Comparison of ENCODE assay signal across 22 mouse cellular contexts in genomic region chr1:165677558-165677957, GRCm38 (mm10). TPM values are rescaled to one million over a fixed set of nuclear protein-coding genes. Genes with fewer than 3 reads are reported as not detected.
DNase-seq lines count a peak whose midpoint lies in the region; ATAC-seq and TF ChIP-seq lines count a peak whose summit lies in the region.
"Had no signal": no experiment of that assay in that cellular context is flagged by ENCODE, and none has a peak within 500 bp of the region (broad histone marks: within the 10 kb centered on the region; RNA-seq: fewer than 3 reads in every experiment).

No protein-coding gene starts in this region.

- DNase-seq in heart, adult 11 months: peak; percentile 96
- no peak for DNase-seq in heart, adult 9 months (ENCODE audit: low spot score in 2 of 2)
- DNase-seq in brain, embryonic 14.5 days (ENCODE audit: low read depth): peak; percentile 35
- peak; percentile 68 to 74 for DNase-seq in gastrocnemius, adult 8-10 months (ENCODE audit: low spot score in 2 of 2)
- DNase-seq in retina, embryonic 14.5 days (ENCODE audit: low spot score): no peak
- no peak for DNase-seq in thymus, postnatal 14 days
- DNase-seq: adrenal gland, postnatal 36 days; cerebellum, adult 8-10 months; forebrain, postnatal 0 days; kidney, adult 9 months; kidney, postnatal 36 days; liver, embryonic 13.5 days; lung, embryonic 14.5 days; lung, postnatal 36 days; right cerebral cortex, postnatal 4 days; thymus, postnatal 4 days had no signal

- no peak for TF ChIP-seq POLR2A in brain, embryonic 14.5 days (IDR thresholded peaks at IDR 0.05; ENCODE audit: borderline replicate concordance, extremely low read depth, insufficient read depth, insufficient read length, poor library complexity, severe bottlenecking)

- no peak overlapping the region for H3K4me3 ChIP-seq in heart, embryonic 14.5 days (ENCODE audit: control insufficient read depth in 1 of 2, insufficient read depth in 1 of 2, low read depth in 1 of 2, low read length in 2 of 2)
- no peak overlapping the region for H3K4me3 ChIP-seq in intestine, embryonic 15.5 days (replicated peaks)
- H3K4me3 ChIP-seq: embryonic facial prominence, embryonic 15.5 days; hindbrain, embryonic 10.5 days; limb, embryonic 13.5 days; liver, embryonic 13.5 days had no signal

- H3K27ac ChIP-seq in heart, embryonic 14.5 days (replicated peaks in 1 of 2; ENCODE audit: control insufficient read depth in 1 of 2, insufficient read depth in 1 of 2, low read depth in 2 of 2, low read length in 2 of 2): peak overlapping the region; percentile 70 to 82
- H3K27ac ChIP-seq in intestine, embryonic 15.5 days: no peak overlapping the region
- H3K27ac ChIP-seq: embryonic facial prominence, embryonic 15.5 days; hindbrain, embryonic 10.5 days; limb, embryonic 13.5 days; liver, embryonic 13.5 days had no signal

- peaks cover 47% of the 10 kb centered on the region for H3K36me3 ChIP-seq in heart, embryonic 14.5 days (ENCODE audit: control insufficient read depth, insufficient read depth, low read length)
- no peaks in the 10 kb centered on the region for H3K36me3 ChIP-seq in intestine, embryonic 15.5 days
- H3K36me3 ChIP-seq: embryonic facial prominence, embryonic 15.5 days; hindbrain, embryonic 10.5 days; limb, embryonic 13.5 days; liver, embryonic 13.5 days had no signal

- H3K9ac ChIP-seq in heart, embryonic 14.5 days (ENCODE audit: low read length): peak overlapping the region; percentile 55; the same call in 1 of the 2 replicates
- no peak overlapping the region for H3K9ac ChIP-seq in intestine, embryonic 15.5 days
- H3K9ac ChIP-seq: embryonic facial prominence, embryonic 15.5 days; forebrain, postnatal 0 days; limb, embryonic 13.5 days; liver, embryonic 13.5 days; lung, embryonic 14.5 days had no signal

- no peaks in the 10 kb centered on the region for H3K9me3 ChIP-seq in heart, embryonic 14.5 days (ENCODE audit: control insufficient read depth, low read length)
- no peaks in the 10 kb centered on the region for H3K9me3 ChIP-seq in intestine, embryonic 15.5 days
- H3K9me3 ChIP-seq: embryonic facial prominence, embryonic 15.5 days; hindbrain, embryonic 10.5 days; limb, embryonic 13.5 days; liver, embryonic 13.5 days had no signal

- WGBS in heart, embryonic 14.5 days: 35% methylated on average over 4 of the region's 4 CpGs
- WGBS in intestine, embryonic 15.5 days: 77% methylated on average over 4 of the region's 4 CpGs

- no peak for ATAC-seq in heart, embryonic 14.5 days (ENCODE audit: insufficient number of reproducible peaks, insufficient read depth, low FRiP score, low read depth)
- no peak for ATAC-seq in intestine, embryonic 15.5 days
- ATAC-seq: forebrain, postnatal 0 days; inflammation-experienced regulatory T-cells, adult 6 months had no signal

- no peak for TF ChIP-seq CTCF in brain, embryonic 14.5 days (IDR thresholded peaks at IDR 0.05; ENCODE audit: borderline replicate concordance, extremely low read depth, insufficient read depth, insufficient read length)

- no peaks in the 10 kb centered on the region for H3K27me3 ChIP-seq in heart, embryonic 14.5 days (ENCODE audit: control insufficient read depth, insufficient read depth, low read length)
- H3K27me3 ChIP-seq in intestine, embryonic 15.5 days (replicated peaks): no peaks in the 10 kb centered on the region
- H3K27me3 ChIP-seq: embryonic facial prominence, embryonic 15.5 days; limb, embryonic 13.5 days; liver, embryonic 13.5 days had no signal

- H3K4me1 ChIP-seq in heart, embryonic 14.5 days (ENCODE audit: control insufficient read depth in 2 of 2, insufficient read depth in 2 of 2, low read length in 2 of 2): peaks cover 59 to 88% of the 10 kb centered on the region in 2 experiments
- H3K4me1 ChIP-seq in intestine, embryonic 15.5 days (replicated peaks): peaks cover 7% of the 10 kb centered on the region; the same call in 1 of the 2 replicates

- no peak overlapping the region; the same call in 1 of the 2 replicates for H3K4me2 ChIP-seq in heart, embryonic 14.5 days (ENCODE audit: low read length)
- H3K4me2 ChIP-seq in intestine, embryonic 15.5 days (replicated peaks): no peak overlapping the region
- H3K4me2 ChIP-seq: embryonic facial prominence, embryonic 15.5 days; limb, embryonic 13.5 days; liver, embryonic 13.5 days; lung, embryonic 14.5 days had no signal

RNA-seq across cellular contexts. Expression of gene Rcsd1, which starts 32.0 kb away (rescaled TPM):
- 7.9 and 10.1 TPM in 2 replicates for polyA plus RNA-seq in brain, embryonic 14.5 days (2012; rRNA removed)
- total RNA-seq in gastrocnemius, adult 8-10 months (2022): 100 to 1,000 TPM in 3 of 4 experiments, 10 to 100 TPM in 1; 81.2 to 107 (median 103) TPM
- 81.2 and 86.3 TPM in 2 replicates for polyA plus RNA-seq in heart, embryonic 14.5 days (2014; fragmentation: Nextera tagmentation; extraction: Ambion mirVana)
- polyA plus RNA-seq in intestine, embryonic 15.5 days (2015; fragmentation: Nextera tagmentation; extraction: Ambion mirVana): 32.7 and 33.8 TPM in 2 replicates

RNA-seq across cellular contexts. Expression of gene Mpzl1, which starts 43.2 kb away (rescaled TPM):
- polyA plus RNA-seq in brain, embryonic 14.5 days (2012; rRNA removed): 142 and 156 TPM in 2 replicates
- total RNA-seq in gastrocnemius, adult 8-10 months (2022): 1 to 10 TPM; 5.1 to 6.1 (median 6.0) TPM
- polyA plus RNA-seq in heart, embryonic 14.5 days (2014; fragmentation: Nextera tagmentation; extraction: Ambion mirVana): 121 TPM in 2 replicates
- 129 and 130 TPM in 2 replicates for polyA plus RNA-seq in intestine, embryonic 15.5 days (2015; fragmentation: Nextera tagmentation; extraction: Ambion mirVana)

Comparison
In these comparisons a context has a peak if more than half of its experiments do, and no peak if none do; other contexts are left out.
1. DNase-seq: peak in heart, adult 11 months (single experiment), brain, embryonic 14.5 days (single experiment) and gastrocnemius, adult 8-10 months (2 of 2); none in heart, adult 9 months (0 of 2), retina, embryonic 14.5 days (single experiment) and thymus, postnatal 14 days (single experiment).